7 mouse cellular contexts compared by ENCODE assay signal in the genomic region with DNA sequence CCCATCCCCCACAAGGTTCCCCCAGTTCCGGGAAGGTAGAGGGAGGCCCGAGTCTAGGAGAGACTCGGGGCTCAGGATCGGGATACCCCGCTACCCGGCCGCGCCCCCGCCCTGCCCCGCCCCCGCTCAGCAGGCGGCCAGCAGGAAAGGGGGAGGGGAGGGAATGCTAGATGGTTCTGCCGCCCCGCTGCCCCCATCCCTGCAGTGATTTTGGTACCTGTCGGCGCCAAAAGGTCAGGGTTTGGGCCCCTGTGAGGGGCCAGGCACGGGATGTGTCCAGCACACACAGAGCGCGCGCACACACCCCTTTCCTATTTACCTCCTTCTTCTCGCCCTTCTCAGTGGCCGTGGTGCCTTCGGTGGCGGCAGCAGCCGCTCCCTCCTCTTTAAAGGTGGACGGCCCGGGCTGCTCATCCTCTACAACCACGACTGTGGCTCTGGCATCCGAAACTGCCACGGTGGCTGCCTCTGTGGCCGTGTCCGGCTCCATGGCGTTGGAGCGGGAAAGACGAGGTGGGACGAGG. TPM values are rescaled to one million over a fixed set of nuclear protein-coding genes. Genes with fewer than 3 reads are reported as not detected.
DNase-seq lines count a peak whose midpoint lies in the region; ATAC-seq and TF ChIP-seq lines count a peak whose summit lies in the region.

No protein-coding gene starts in this region.

- no peak for DNase-seq in spleen, adult 2 months (ENCODE audit: low read depth in 1 of 2, low spot score in 2 of 2)
- no peak for DNase-seq in spleen, adult 12 weeks (ENCODE audit: low spot score)
- peak; percentile 35 for DNase-seq in cerebellum, adult 9-10 months
- DNase-seq in layer of hippocampus, adult 9-11 months, result peak; percentile 9
- DNase-seq in testis, postnatal 14 days (ENCODE audit: low spot score), result peak; percentile 9

- H3K36me3 ChIP-seq in spleen, adult 2 months (ENCODE audit: control insufficient read depth, insufficient read depth, low read length), result no peaks in the 10 kb centered on the region
- no peaks in the 10 kb centered on the region for H3K36me3 ChIP-seq in forebrain, embryonic 16.5 days (ENCODE audit: control insufficient read depth, insufficient read depth)
- no peaks in the 10 kb centered on the region for H3K36me3 ChIP-seq in midbrain, embryonic 13.5 days

- H3K9me3 ChIP-seq in forebrain, embryonic 16.5 days (ENCODE audit: control insufficient read depth, low read length), result no peaks in the 10 kb centered on the region
- no peaks in the 10 kb centered on the region for H3K9me3 ChIP-seq in midbrain, embryonic 13.5 days

- peak overlapping the region; percentile 64 for H3K9ac ChIP-seq in forebrain, embryonic 16.5 days (replicated peaks; ENCODE audit: low read depth, low read length)
- peak overlapping the region; percentile 79 for H3K9ac ChIP-seq in midbrain, embryonic 13.5 days (replicated peaks)

- H3K4me3 ChIP-seq in spleen, adult 2 months (ENCODE audit: extremely low read depth, insufficient read depth, insufficient read length), result peak overlapping the region; percentile 57
- peak overlapping the region; percentile 70 for H3K4me3 ChIP-seq in forebrain, embryonic 16.5 days (replicated peaks; ENCODE audit: low read length)
- H3K4me3 ChIP-seq in midbrain, embryonic 13.5 days (replicated peaks), result peak overlapping the region; percentile 59

- no peak for TF ChIP-seq CTCF in spleen, adult 2 months (IDR thresholded peaks at IDR 0.05; ENCODE audit: extremely low read depth, insufficient read depth, insufficient read length, insufficient replicate concordance)

- H3K27me3 ChIP-seq in spleen, adult 2 months (ENCODE audit: control insufficient read depth, insufficient read depth, low read length), result peaks cover 4% of the 10 kb centered on the region; the same call in 1 of the 2 replicates
- no peaks in the 10 kb centered on the region for H3K27me3 ChIP-seq in forebrain, embryonic 16.5 days (replicated peaks; ENCODE audit: control insufficient read depth, insufficient read depth, low read length)
- H3K27me3 ChIP-seq in midbrain, embryonic 13.5 days, result no peaks in the 10 kb centered on the region

- no peaks in the 10 kb centered on the region for H3K4me1 ChIP-seq in spleen, adult 2 months (ENCODE audit: control insufficient read depth, insufficient read depth, insufficient read length)
- H3K4me1 ChIP-seq in forebrain, embryonic 16.5 days (replicated peaks; ENCODE audit: control insufficient read depth, insufficient read depth, low read length), result peaks cover 2% of the 10 kb centered on the region; the same call in 1 of the 2 replicates
- H3K4me1 ChIP-seq in midbrain, embryonic 13.5 days (replicated peaks), result no peaks in the 10 kb centered on the region

- peak; percentile 83 for ATAC-seq in forebrain, embryonic 16.5 days
- peak; percentile 86 for ATAC-seq in midbrain, embryonic 13.5 days

- WGBS in spleen, adult 2 months, result 21% methylated on average over 27 of the region's 36 CpGs
- 20% methylated on average over 29 of the region's 36 CpGs for WGBS in forebrain, embryonic 16.5 days
- WGBS in midbrain, embryonic 13.5 days, result 22% methylated on average over 31 of the region's 36 CpGs

- H3K4me2 ChIP-seq in forebrain, embryonic 16.5 days (ENCODE audit: low read length), result peak overlapping the region; percentile 58
- H3K4me2 ChIP-seq in midbrain, embryonic 13.5 days (replicated peaks), result peak overlapping the region; percentile 55

- TF ChIP-seq POLR2A in spleen, adult 2 months (IDR thresholded peaks at IDR 0.05; ENCODE audit: low read depth, low read length), result no peak

- H3K27ac ChIP-seq in spleen, adult 2 months (ENCODE audit: insufficient read depth, low read length), result no peak overlapping the region
- H3K27ac ChIP-seq in forebrain, embryonic 16.5 days (ENCODE audit: low read length), result peak overlapping the region; percentile 71
- peak overlapping the region; percentile 86 for H3K27ac ChIP-seq in midbrain, embryonic 13.5 days

RNA-seq across cellular contexts. Expression of a gene that starts 0.8 kb away (rescaled TPM):
- polyA plus RNA-seq in spleen, adult 2 months (2012; rRNA removed), result 0.02 and 0.09 TPM in 2 replicates
- 31.1 and 35.8 TPM in 2 replicates for polyA plus RNA-seq in forebrain, embryonic 16.5 days (2015; fragmentation: Nextera tagmentation; extraction: Ambion mirVana)
- 38.5 and 41.3 TPM in 2 replicates for polyA plus RNA-seq in midbrain, embryonic 13.5 days (2015; fragmentation: Nextera tagmentation; extraction: Ambion mirVana)

RNA-seq across cellular contexts. Expression of a gene that starts 20.2 kb away (rescaled TPM):
- 3.4 and 4.0 TPM in 2 replicates for polyA plus RNA-seq in spleen, adult 2 months (2012; rRNA removed)
- 22.5 and 28.9 TPM in 2 replicates for polyA plus RNA-seq in forebrain, embryonic 16.5 days (2015; fragmentation: Nextera tagmentation; extraction: Ambion mirVana)
- polyA plus RNA-seq in midbrain, embryonic 13.5 days (2015; fragmentation: Nextera tagmentation; extraction: Ambion mirVana), result 27.1 and 27.3 TPM in 2 replicates

Comparison
In these comparisons a context has a peak if more than half of its experiments do, and no peak if none do; other contexts are left out.
1. DNase-seq: peak in cerebellum, adult 9-10 months (single experiment), layer of hippocampus, adult 9-11 months (single experiment) and testis, postnatal 14 days (single experiment); none in spleen, adult 2 months (0 of 2) and spleen, adult 12 weeks (single experiment).
2. RNA of a gene that starts 0.8 kb away (polyA plus RNA-seq): 38.5 to 41.3 TPM in midbrain, embryonic 13.5 days and 31.1 to 35.8 TPM in forebrain, embryonic 16.5 days; 0.02 to 0.09 TPM in spleen, adult 2 months; every median in the first group is over 10 times any median in the second.
3. Peak in every context shown above with its lines, with median percentiles within 50 percentile points of each other: H3K4me3 ChIP-seq.